Mouse (Mus musculus): ENCODE results near the gene Sulf2. TPM values are rescaled to one million over a fixed set of nuclear protein-coding genes. Genes with fewer than 3 reads are reported as not detected.
"Not testable (repeated sequence)": the region's sequence is repeated elsewhere in the genome, so short reads cannot be mapped to it uniquely, and the experiment has no call there.

Sulf2 gene
- polyA plus RNA-seq (2015; fragmentation: Nextera tagmentation; extraction: Ambion mirVana) = 60.7 and 73.4 TPM in 2 replicates

- Histone ChIP-seq H3K36me3 (no peaks in the 10 kb centered on the region), H3K4me2 (replicated peaks) (peak within 1 kb of the TSS; percentile 96), H3K9ac (replicated peaks) (peak within 1 kb of the TSS; percentile 84), H3K4me1 (replicated peaks) (peaks cover 42% of the 10 kb centered on the region), H3K27me3 (peaks cover 20% of the 10 kb centered on the region), H3K9me3 (no peaks in the 10 kb centered on the region), H3K27ac (peak within 1 kb of the TSS; percentile 90), H3K4me3 (replicated peaks) (peak within 1 kb of the TSS; percentile 66)
- ATAC-seq = peak; percentile 65
- WGBS = under 1% methylated on average over 23 of the region's 23 CpGs
Observed at GRCm38 (mm10) chr2:166155454-166155815, at the start of gene Sulf2. Sulf2 (minus strand) TSS chr2:166155663.

- Histone ChIP-seq H3K4me3 (replicated peaks) (no peak overlapping the region), H3K4me1 (replicated peaks) (peaks cover 10% of the 10 kb centered on the region), H3K9me3 (no peaks in the 10 kb centered on the region), H3K27ac (no peak overlapping the region), H3K9ac (replicated peaks) (no peak overlapping the region), H3K36me3 (no peaks in the 10 kb centered on the region), H3K27me3 (peaks cover 15% of the 10 kb centered on the region), H3K4me2 (replicated peaks) (no peak overlapping the region)
- no peak for ATAC-seq
- WGBS = 85% methylated on average over 13 of the region's 13 CpGs
Observed at GRCm38 (mm10) chr2:166204174-166204573, 48.7 kb upstream of the Sulf2 start.

GRCm38 (mm10) chr2:166203647-166204046, 48.2 kb upstream of the Sulf2 start:
- no peak overlapping the region for H3K4me3 ChIP-seq (replicated peaks)
- no peaks in the 10 kb centered on the region for H3K36me3 ChIP-seq
- WGBS = 71% methylated on average over 12 of the region's 12 CpGs
- no peak overlapping the region for H3K9ac ChIP-seq (replicated peaks)
- no peaks in the 10 kb centered on the region for H3K9me3 ChIP-seq
- ATAC-seq = no peak
- H3K4me2 ChIP-seq (replicated peaks) = no peak overlapping the region
- peaks cover 11% of the 10 kb centered on the region for H3K4me1 ChIP-seq (replicated peaks)
- H3K27ac ChIP-seq = no peak overlapping the region
- H3K27me3 ChIP-seq = peaks cover 17% of the 10 kb centered on the region

GRCm38 (mm10) chr2:166197964-166198363, 42.5 kb upstream of the Sulf2 start:
- Histone ChIP-seq H3K27ac (no peak overlapping the region), H3K9ac (replicated peaks) (no peak overlapping the region), H3K36me3 (no peaks in the 10 kb centered on the region), H3K4me2 (replicated peaks) (no peak overlapping the region), H3K27me3 (peaks cover 28% of the 10 kb centered on the region), H3K4me3 (replicated peaks) (no peak overlapping the region), H3K4me1 (replicated peaks) (peaks cover 13% of the 10 kb centered on the region), H3K9me3 (no peaks in the 10 kb centered on the region)
- no peak for ATAC-seq
- WGBS = 47% methylated on average over 7 of the region's 7 CpGs

- Histone ChIP-seq H3K36me3 (no peaks in the 10 kb centered on the region), H3K9me3 (no peaks in the 10 kb centered on the region), H3K4me2 (replicated peaks) (no peak overlapping the region), H3K27me3 (peaks cover 23% of the 10 kb centered on the region), H3K4me1 (replicated peaks) (peaks cover 13% of the 10 kb centered on the region), H3K4me3 (replicated peaks) (no peak overlapping the region), H3K27ac (no peak overlapping the region), H3K9ac (replicated peaks) (no peak overlapping the region)
- no peak for ATAC-seq
- 73% methylated on average over 6 of the region's 6 CpGs for WGBS
Observed at GRCm38 (mm10) chr2:166197064-166197463, 41.6 kb upstream of the Sulf2 start.

- no peak overlapping the region for H3K27ac ChIP-seq
- peaks cover 13% of the 10 kb centered on the region for H3K4me1 ChIP-seq (replicated peaks)
- WGBS = 76% methylated on average over 13 of the region's 13 CpGs
- peaks cover 18% of the 10 kb centered on the region; the same call in 1 of the 2 replicates for H3K27me3 ChIP-seq
- no peaks in the 10 kb centered on the region for H3K36me3 ChIP-seq
- H3K4me3 ChIP-seq (replicated peaks) = no peak overlapping the region
- no peak overlapping the region for H3K4me2 ChIP-seq (replicated peaks)
- no peak for ATAC-seq
- H3K9ac ChIP-seq (replicated peaks) = no peak overlapping the region
- H3K9me3 ChIP-seq = no peaks in the 10 kb centered on the region
Observed at GRCm38 (mm10) chr2:166196080-166196786, 40.8 kb upstream of the Sulf2 start.

- Histone ChIP-seq H3K4me2 (replicated peaks) (no peak overlapping the region), H3K36me3 (no peaks in the 10 kb centered on the region), H3K9ac (replicated peaks) (no peak overlapping the region), H3K4me3 (replicated peaks) (no peak overlapping the region), H3K9me3 (no peaks in the 10 kb centered on the region), H3K27me3 (peaks cover 15% of the 10 kb centered on the region; the same call in 1 of the 2 replicates), H3K27ac (no peak overlapping the region), H3K4me1 (replicated peaks) (peaks cover 13% of the 10 kb centered on the region)
- ATAC-seq = no peak
- 86% methylated on average over 6 of the region's 6 CpGs for WGBS
Observed at GRCm38 (mm10) chr2:166195041-166195440, 39.6 kb upstream of the Sulf2 start.

- Histone ChIP-seq H3K36me3 (no peaks in the 10 kb centered on the region), H3K27ac (no peak overlapping the region), H3K4me1 (replicated peaks) (peaks cover 13% of the 10 kb centered on the region), H3K4me2 (replicated peaks) (no peak overlapping the region), H3K9me3 (no peaks in the 10 kb centered on the region), H3K9ac (replicated peaks) (no peak overlapping the region), H3K4me3 (replicated peaks) (no peak overlapping the region), H3K27me3 (peaks cover 15% of the 10 kb centered on the region; the same call in 1 of the 2 replicates)
- WGBS = 63% methylated on average over 16 of the region's 16 CpGs
- ATAC-seq = no peak
Observed at GRCm38 (mm10) chr2:166194112-166194758, 38.8 kb upstream of the Sulf2 start.

- Histone ChIP-seq H3K27ac (no peak overlapping the region), H3K27me3 (0 out of 2 replicates have a peak, but pooled peaks cover 11% of the 10 kb centered on the region), H3K4me1 (replicated peaks) (peaks cover 11% of the 10 kb centered on the region), H3K4me2 (replicated peaks) (no peak overlapping the region), H3K36me3 (no peaks in the 10 kb centered on the region), H3K9ac (replicated peaks) (no peak overlapping the region), H3K9me3 (no peaks in the 10 kb centered on the region), H3K4me3 (replicated peaks) (no peak overlapping the region)
- ATAC-seq = no peak
- WGBS = 94% methylated on average over 3 of the region's 3 CpGs
Observed at GRCm38 (mm10) chr2:166193509-166193908, 38.0 kb upstream of the Sulf2 start.

GRCm38 (mm10) chr2:166190816-166191215, 35.4 kb upstream of the Sulf2 start:
- no peak overlapping the region for H3K4me3 ChIP-seq (replicated peaks)
- no peak overlapping the region for H3K9ac ChIP-seq (replicated peaks)
- H3K9me3 ChIP-seq = no peaks in the 10 kb centered on the region
- ATAC-seq = no peak
- H3K36me3 ChIP-seq = no peaks in the 10 kb centered on the region
- no peak overlapping the region for H3K4me2 ChIP-seq (replicated peaks)
- 56% methylated on average over 8 of the region's 8 CpGs for whole genome bisulfite sequencing
- peaks cover 4% of the 10 kb centered on the region; the same call in 1 of the 2 replicates for H3K4me1 ChIP-seq (replicated peaks)
- 0 out of 2 replicates have a peak, but pooled peaks cover 6% of the 10 kb centered on the region for H3K27me3 ChIP-seq
- H3K27ac ChIP-seq = no peak overlapping the region

- ATAC-seq = no peak
- H3K9ac ChIP-seq (replicated peaks) = no peak overlapping the region
- H3K4me3 ChIP-seq (replicated peaks) = no peak overlapping the region
- H3K27ac ChIP-seq = no peak overlapping the region
- 96% methylated on average over 11 of the region's 11 CpGs for WGBS
- H3K27me3 ChIP-seq = 0 out of 2 replicates have a peak, but pooled peaks cover 2% of the 10 kb centered on the region
- H3K4me2 ChIP-seq (replicated peaks) = no peak overlapping the region
- H3K4me1 ChIP-seq (replicated peaks) = peaks cover 4% of the 10 kb centered on the region; the same call in 1 of the 2 replicates
- H3K36me3 ChIP-seq = no peaks in the 10 kb centered on the region
- H3K9me3 ChIP-seq = no peaks in the 10 kb centered on the region
Observed at GRCm38 (mm10) chr2:166189191-166189590, 33.7 kb upstream of the Sulf2 start.

- not testable (repeated sequence) for H3K9ac ChIP-seq (replicated peaks); H3K27me3 ChIP-seq; H3K4me3 ChIP-seq (replicated peaks); H3K27ac ChIP-seq; H3K9me3 ChIP-seq; H3K4me1 ChIP-seq (replicated peaks); H3K36me3 ChIP-seq; ATAC-seq; H3K4me2 ChIP-seq (replicated peaks)
- WGBS = 72% methylated on average over 8 of the region's 11 CpGs
Observed at GRCm38 (mm10) chr2:166187874-166188453, 32.5 kb upstream of the Sulf2 start.

All from midbrain, embryonic 13.5 days (tissue).